Mouse (Mus musculus) limb, embryonic 11.5 days (tissue): ENCODE results near the gene Trmt44. TPM values are rescaled to one million over a fixed set of nuclear protein-coding genes. Genes with fewer than 3 reads are reported as not detected.

ENCODE experiments used
- ATAC-seq: fragments of 200-750 bp; cut with Nextera tagmentation; 2 replicates; pipeline ENCODE4 v1.8.0; 2017; ENCODE audit warnings: low read depth; ENCODE audit not compliant: insufficient number of reproducible peaks, low FRiP score, low TSS enrichment
- DNase-seq: peaks from one replicate; pipeline ENCODE4 v3.0.0-alpha.2; 2015; ENCODE audit warnings: low spot score
- H3K27ac ChIP-seq: fragments of 300-500 bp; sonication (generic); replicated peaks from 2 replicates; pipeline ENCODE4 v1.5.1; 2014; ENCODE audit warnings: low read depth, mild to moderate bottlenecking, low read length
- H3K27me3 ChIP-seq: fragments of 300-500 bp; sonication (generic); 2 replicates; pipeline ENCODE4 v1.6.1; 2014; ENCODE audit warnings: mild to moderate bottlenecking, low read length, mixed read lengths; ENCODE audit not compliant: control insufficient read depth, insufficient read depth
- H3K36me3 ChIP-seq: fragments of 300-500 bp; sonication (generic); 2 replicates; pipeline ENCODE4 v1.6.1; 2014; ENCODE audit warnings: mild to moderate bottlenecking, low read length, moderate library complexity, mixed read lengths; ENCODE audit not compliant: control insufficient read depth, insufficient read depth
- H3K4me1 ChIP-seq: fragments of 300-500 bp; sonication (generic); 2 replicates; pipeline ENCODE4 v1.6.1; 2014; ENCODE audit warnings: low read length, mixed read lengths; ENCODE audit not compliant: control insufficient read depth, insufficient read depth
- H3K4me2 ChIP-seq: fragments of 300-500 bp; sonication (generic); 2 replicates; pipeline ENCODE4 v1.6.1; 2014; ENCODE audit warnings: low read depth, mild to moderate bottlenecking, moderate library complexity; ENCODE audit not compliant: severe bottlenecking
- H3K4me3 ChIP-seq: fragments of 300-500 bp; sonication (generic); 2 replicates; pipeline ENCODE4 v1.5.1; 2014; ENCODE audit warnings: low read depth, low read length
- H3K9ac ChIP-seq: fragments of 300-500 bp; sonication (generic); 2 replicates; pipeline ENCODE4 v1.6.1; 2014; ENCODE audit warnings: mild to moderate bottlenecking, low read length
- H3K9me3 ChIP-seq: fragments of 300-500 bp; sonication (generic); 2 replicates; pipeline ENCODE4 v1.6.1; 2016; ENCODE audit warnings: low read length; ENCODE audit not compliant: control insufficient read depth
- WGBS: fragments of 180-500 bp; shearing (Covaris S2); extraction: QIAGEN DNeasy Blood & Tissue Kit; methylation state at CpG from one replicate; pipeline ENCODE4 v1.1.7; 2014; 5-methylcytosine and 5-hydroxymethylcytosine counted together
- polyA plus RNA-seq: library from polyadenylated mRNA; unstranded; fragments of >200 nt; fragmentation: Nextera tagmentation; extraction: Ambion mirVana; gene quantifications from 2 replicates; pipeline ENCODE4 v1.2.1, GENCODE M21; 2014

Gene Trmt44
- polyA plus RNA-seq, result 10.0 and 11.2 TPM in 2 replicates

- Histone ChIP-seq H3K27ac (peak within 1 kb of the TSS; percentile 16; the same call in 1 of the 2 replicates), H3K9me3 (no peaks in the 10 kb centered on the region), H3K4me3 (peak within 1 kb of the TSS; percentile 99), H3K36me3 (no peaks in the 10 kb centered on the region; the same call in 1 of the 2 replicates), H3K4me1 (peaks cover 6% of the 10 kb centered on the region; the same call in 1 of the 2 replicates), H3K9ac (peak within 1 kb of the TSS; percentile 82), H3K27me3 (no peaks in the 10 kb centered on the region), H3K4me2 (peak within 1 kb of the TSS; percentile 91)
- ATAC-seq, result peak; percentile 90
- peak; percentile 95 for DNase-seq
- WGBS, result 4% methylated on average over 56 of the region's 56 CpGs
These were observed at the start of gene Trmt44 for GRCm38 (mm10) chr5:35574653-35575599. Trmt44 (minus strand) TSS chr5:35575070.

GRCm38 (mm10) chr5:35623831-35624230 lies 49.0 kb upstream of the Trmt44 start:
- H3K4me3 ChIP-seq, result no peak overlapping the region
- H3K27me3 ChIP-seq, result no peaks in the 10 kb centered on the region
- no peak overlapping the region for H3K27ac ChIP-seq
- H3K4me2 ChIP-seq, result no peak overlapping the region
- no peak for DNase-seq
- no peaks in the 10 kb centered on the region for H3K4me1 ChIP-seq
- no peak overlapping the region for H3K9ac ChIP-seq
- no peaks in the 10 kb centered on the region for H3K9me3 ChIP-seq
- H3K36me3 ChIP-seq, result no peaks in the 10 kb centered on the region
- ATAC-seq, result no peak

- ATAC-seq (no peak), DNase-seq (peak; percentile 24)
- WGBS, result 46% methylated on average over 4 of the region's 4 CpGs
- no peak overlapping the region for H3K9ac ChIP-seq
- 0 out of 2 replicates have a peak, but pooled peaks cover 2% of the 10 kb centered on the region for H3K4me1 ChIP-seq
- no peak overlapping the region for H3K27ac ChIP-seq
- H3K36me3 ChIP-seq, result no peaks in the 10 kb centered on the region
- H3K4me2 ChIP-seq, result no peak overlapping the region
- H3K9me3 ChIP-seq, result no peaks in the 10 kb centered on the region
- no peaks in the 10 kb centered on the region for H3K27me3 ChIP-seq
- no peak overlapping the region for H3K4me3 ChIP-seq
These were observed 46.2 kb upstream of the Trmt44 start for GRCm38 (mm10) chr5:35621114-35621513.

- DNase-seq (no peak), ATAC-seq (no peak)
- H3K27ac ChIP-seq, result no peak overlapping the region
These were observed 42.1 kb upstream of the Trmt44 start for GRCm38 (mm10) chr5:35616943-35617342.

GRCm38 (mm10) chr5:35612722-35613121 lies 37.9 kb upstream of the Trmt44 start:
- Histone ChIP-seq H3K4me1 (peaks cover 5% of the 10 kb centered on the region; the same call in 1 of the 2 replicates), H3K36me3 (no peaks in the 10 kb centered on the region), H3K4me3 (no peak overlapping the region), H3K9ac (no peak overlapping the region), H3K4me2 (no peak overlapping the region), H3K9me3 (no peaks in the 10 kb centered on the region), H3K27ac (no peak overlapping the region), H3K27me3 (no peaks in the 10 kb centered on the region)
- DNase-seq, result no peak
- WGBS, result 87% methylated on average over 8 of the region's 8 CpGs
- ATAC-seq, result no peak

More at GRCm38 (mm10) chr5:35616943-35617342, 42.1 kb upstream of the Trmt44 start:
- H3K9ac ChIP-seq, result no peak overlapping the region; the same call in 1 of the 2 replicates
- no peaks in the 10 kb centered on the region for H3K36me3 ChIP-seq
- H3K9me3 ChIP-seq, result no peaks in the 10 kb centered on the region
- H3K4me1 ChIP-seq, result 0 out of 2 replicates have a peak, but pooled peaks cover 2% of the 10 kb centered on the region
- WGBS, result 56% methylated on average over 5 of the region's 5 CpGs
- H3K4me3 ChIP-seq, result no peak overlapping the region
- H3K4me2 ChIP-seq, result no peak overlapping the region
- no peaks in the 10 kb centered on the region for H3K27me3 ChIP-seq

- H3K27ac ChIP-seq, result no peak overlapping the region
- H3K9ac ChIP-seq, result no peak overlapping the region
- no peaks in the 10 kb centered on the region for H3K9me3 ChIP-seq
- peaks cover 3% of the 10 kb centered on the region; the same call in 1 of the 2 replicates for H3K4me1 ChIP-seq
- WGBS, result 87% methylated on average over 11 of the region's 11 CpGs
- no peak overlapping the region for H3K4me3 ChIP-seq
- H3K4me2 ChIP-seq, result no peak overlapping the region
- H3K27me3 ChIP-seq, result no peaks in the 10 kb centered on the region
- no peaks in the 10 kb centered on the region for H3K36me3 ChIP-seq
- no peak for DNase-seq
- ATAC-seq, result no peak
These were observed 37.0 kb upstream of the Trmt44 start for GRCm38 (mm10) chr5:35611900-35612299.

GRCm38 (mm10) chr5:35611170-35611569 lies 36.3 kb upstream of the Trmt44 start:
- ATAC-seq (no peak), DNase-seq (no peak)
- Histone ChIP-seq H3K9me3 (no peaks in the 10 kb centered on the region), H3K9ac (no peak overlapping the region), H3K27me3 (no peaks in the 10 kb centered on the region), H3K27ac (no peak overlapping the region), H3K4me2 (no peak overlapping the region), H3K4me3 (no peak overlapping the region), H3K4me1 (peaks cover 3% of the 10 kb centered on the region; the same call in 1 of the 2 replicates), H3K36me3 (no peaks in the 10 kb centered on the region)
- 91% methylated on average over 9 of the region's 9 CpGs for WGBS

- Histone ChIP-seq H3K4me2 (no peak overlapping the region), H3K9me3 (no peaks in the 10 kb centered on the region), H3K36me3 (no peaks in the 10 kb centered on the region), H3K27me3 (no peaks in the 10 kb centered on the region), H3K4me1 (peaks cover 3% of the 10 kb centered on the region; the same call in 1 of the 2 replicates), H3K4me3 (no peak overlapping the region), H3K27ac (no peak overlapping the region), H3K9ac (no peak overlapping the region)
- ATAC-seq (no peak), DNase-seq (no peak)
- 91% methylated on average over 7 of the region's 7 CpGs for WGBS
These were observed 35.5 kb upstream of the Trmt44 start for GRCm38 (mm10) chr5:35610381-35610780.
